Mouse (Mus musculus) neural tube, embryonic 11.5 days (tissue): ENCODE measurements at regions not wholly inside any gene's neighbourhood (a gene's known extent, or its start where the extent isn't known, plus 50 kb on each side); places are given as distances from the start of the nearest gene placed in this dataset.
"Not testable (repeated sequence)": the region's sequence is repeated elsewhere in the genome, so short reads cannot be mapped to it uniquely, and the experiment has no call there.

ENCODE experiments used
- ATAC-seq: fragments of 200-750 bp; cut with Nextera tagmentation; 2 replicates; pipeline ENCODE4 v1.8.0; 2017; ENCODE audit warnings: moderate number of reproducible peaks, mild to moderate bottlenecking, moderate TSS enrichment, moderate library complexity; ENCODE audit not compliant: insufficient read depth, low FRiP score, low TSS enrichment
- DNase-seq: peaks from one replicate; pipeline ENCODE4 v3.0.0-alpha.2; 2015; ENCODE audit warnings: low spot score
- H3K27ac ChIP-seq: fragments of 300-500 bp; sonication (generic); 2 replicates; pipeline ENCODE4 v1.5.1; 2014; ENCODE audit warnings: low read depth, mild to moderate bottlenecking, low read length
- H3K27me3 ChIP-seq: fragments of 300-500 bp; sonication (generic); 2 replicates; pipeline ENCODE4 v1.6.1; 2014; ENCODE audit warnings: mild to moderate bottlenecking, low read length, mixed read lengths; ENCODE audit not compliant: control insufficient read depth, insufficient read depth
- H3K36me3 ChIP-seq: fragments of 300-500 bp; sonication (generic); 2 replicates; pipeline ENCODE4 v1.6.1; 2014; ENCODE audit warnings: mild to moderate bottlenecking, low read length, moderate library complexity, mixed read lengths; ENCODE audit not compliant: control insufficient read depth, insufficient read depth
- H3K4me1 ChIP-seq: fragments of 300-500 bp; sonication (generic); 2 replicates; pipeline ENCODE4 v1.6.1; 2014; ENCODE audit warnings: low read length, mixed read lengths; ENCODE audit not compliant: control insufficient read depth, insufficient read depth
- H3K4me2 ChIP-seq: fragments of 300-500 bp; sonication (generic); 2 replicates; pipeline ENCODE4 v1.6.1; 2014; ENCODE audit warnings: low read depth, mild to moderate bottlenecking, moderate library complexity
- H3K4me3 ChIP-seq: fragments of 300-500 bp; sonication (generic); 2 replicates; pipeline ENCODE4 v1.5.1; 2014; ENCODE audit warnings: low read depth, low read length
- H3K9ac ChIP-seq: fragments of 300-500 bp; sonication (generic); 2 replicates; pipeline ENCODE4 v1.6.1; 2014; ENCODE audit warnings: mild to moderate bottlenecking, low read length
- H3K9me3 ChIP-seq: fragments of 300-500 bp; sonication (generic); 2 replicates; pipeline ENCODE4 v1.6.1; 2016; ENCODE audit warnings: low read length; ENCODE audit not compliant: control insufficient read depth
- WGBS: fragments of 180-500 bp; shearing (Covaris S2); extraction: QIAGEN DNeasy Blood & Tissue Kit; methylation state at CpG from one replicate; pipeline ENCODE4 v1.1.7; 2014; 5-methylcytosine and 5-hydroxymethylcytosine counted together

- not testable (repeated sequence) for H3K27me3 ChIP-seq, H3K36me3 ChIP-seq, DNase-seq, H3K4me3 ChIP-seq, H3K4me1 ChIP-seq, H3K4me2 ChIP-seq, ATAC-seq, H3K9me3 ChIP-seq, H3K27ac ChIP-seq, H3K9ac ChIP-seq
- WGBS, result 95% methylated on average over 1 of the region's 1 CpGs
Observed at GRCm38 (mm10) chr12:80055894-80056293, 56.9 kb downstream of the Zfp36l1 start.

- 20% methylated on average over 2 of the region's 2 CpGs for WGBS
- Histone ChIP-seq H3K27ac (no peak overlapping the region), H3K4me2 (no peak overlapping the region), H3K4me3 (no peak overlapping the region), H3K9ac (no peak overlapping the region), H3K9me3 (no peaks in the 10 kb centered on the region), H3K27me3 (no peaks in the 10 kb centered on the region), H3K36me3 (no peaks in the 10 kb centered on the region), H3K4me1 (peaks cover 4% of the 10 kb centered on the region)
- ATAC-seq (no peak), DNase-seq (no peak)
Observed at GRCm38 (mm10) chr12:80055394-80055793, 57.4 kb downstream of the Zfp36l1 start.

DNA sequence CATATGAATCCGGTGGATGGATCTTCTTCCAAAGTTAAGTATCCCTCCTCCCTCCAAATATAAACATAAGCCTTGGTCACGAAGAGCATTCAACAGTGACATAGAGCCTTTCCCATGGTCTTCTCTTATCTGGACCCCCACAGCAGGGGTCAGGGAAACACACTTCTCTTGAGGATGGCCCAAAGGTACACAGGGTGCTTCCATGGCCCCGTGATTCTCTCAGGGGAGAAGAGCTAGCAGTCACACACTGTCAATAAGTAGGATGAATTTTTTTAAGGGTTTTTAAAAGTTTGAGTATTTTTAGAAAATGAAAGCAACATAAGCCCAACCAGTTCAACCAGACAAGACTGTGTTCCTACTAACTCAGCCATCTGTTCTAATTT lies 58.2 kb downstream of the Zfp36l1 start:
- Histone ChIP-seq H3K4me3 (no peak overlapping the region), H3K9ac (no peak overlapping the region), H3K4me2 (no peak overlapping the region), H3K4me1 (no peaks in the 10 kb centered on the region), H3K27me3 (no peaks in the 10 kb centered on the region), H3K36me3 (no peaks in the 10 kb centered on the region), H3K27ac (no peak overlapping the region), H3K9me3 (no peaks in the 10 kb centered on the region)
- DNase-seq (no peak), ATAC-seq (no peak)
- WGBS, result 88% methylated on average over 3 of the region's 3 CpGs

GRCm38 (mm10) chr12:80053902-80054654 lies 58.7 kb downstream of the Zfp36l1 start:
- Histone ChIP-seq H3K27me3 (no peaks in the 10 kb centered on the region), H3K4me1 (no peaks in the 10 kb centered on the region), H3K27ac (no peak overlapping the region), H3K36me3 (no peaks in the 10 kb centered on the region), H3K4me3 (no peak overlapping the region), H3K9me3 (no peaks in the 10 kb centered on the region), H3K9ac (no peak overlapping the region), H3K4me2 (no peak overlapping the region)
- WGBS, result 81% methylated on average over 9 of the region's 9 CpGs
- ATAC-seq (no peak), DNase-seq (no peak)

GRCm38 (mm10) chr12:80048215-80048979 lies 64.4 kb downstream of the Zfp36l1 start:
- Histone ChIP-seq H3K4me2 (no peak overlapping the region), H3K4me3 (no peak overlapping the region), H3K36me3 (no peaks in the 10 kb centered on the region), H3K27ac (no peak overlapping the region), H3K4me1 (no peaks in the 10 kb centered on the region), H3K9me3 (no peaks in the 10 kb centered on the region), H3K27me3 (no peaks in the 10 kb centered on the region), H3K9ac (no peak overlapping the region)
- WGBS, result 85% methylated on average over 4 of the region's 4 CpGs
- DNase-seq, result no peak
- ATAC-seq, result no peak

- H3K9me3 ChIP-seq, result no peaks in the 10 kb centered on the region
- WGBS, result 80% methylated on average over 6 of the region's 6 CpGs
- no peaks in the 10 kb centered on the region for H3K4me1 ChIP-seq
- H3K27me3 ChIP-seq, result no peaks in the 10 kb centered on the region
- ATAC-seq (no peak), DNase-seq (no peak)
- H3K9ac ChIP-seq, result no peak overlapping the region
- no peak overlapping the region for H3K4me3 ChIP-seq
- no peaks in the 10 kb centered on the region for H3K36me3 ChIP-seq
- no peak overlapping the region for H3K27ac ChIP-seq
- no peak overlapping the region for H3K4me2 ChIP-seq
Observed at GRCm38 (mm10) chr12:80046625-80047303, 66.0 kb downstream of the Zfp36l1 start.

DNA sequence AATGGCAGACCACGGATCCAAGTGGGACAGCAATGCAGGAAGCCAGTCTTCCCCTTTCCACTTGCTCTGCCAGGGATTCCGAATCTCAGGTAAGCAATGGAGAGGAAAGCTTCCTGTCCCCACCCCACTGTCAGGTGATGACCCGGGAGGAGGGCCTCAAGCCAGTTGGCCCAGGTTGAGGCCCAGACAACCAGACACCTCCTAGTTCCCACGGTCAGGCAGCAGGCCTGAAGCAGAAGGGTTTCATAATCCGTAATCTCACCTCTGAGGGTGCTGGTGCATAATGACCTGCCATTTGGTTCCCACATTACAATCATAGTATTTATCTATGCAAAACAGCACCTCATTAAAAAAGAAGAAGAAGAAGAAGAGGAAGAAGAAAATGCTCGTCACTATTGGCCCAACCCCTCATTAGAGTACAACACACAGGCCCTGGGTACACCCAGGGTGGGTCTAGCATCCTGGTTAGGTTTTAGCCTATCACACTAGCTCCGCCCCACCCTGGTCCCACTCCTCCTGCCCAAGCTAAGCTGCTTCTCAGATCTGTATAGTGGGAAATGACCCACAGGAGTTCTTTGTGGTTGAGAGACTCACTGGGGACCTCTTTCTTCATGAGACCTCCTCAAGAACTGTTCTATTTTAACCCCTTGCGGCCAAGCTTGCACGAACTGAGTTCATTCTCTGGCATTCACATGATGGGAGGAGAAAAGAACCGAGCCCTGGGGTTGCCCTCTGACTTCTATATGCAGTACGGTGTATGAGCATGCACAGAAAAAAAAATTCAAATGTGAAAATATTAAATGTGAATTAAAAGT lies 71.1 kb downstream of the Zfp36l1 start:
- Histone ChIP-seq H3K36me3 (no peaks in the 10 kb centered on the region), H3K27ac (no peak overlapping the region), H3K4me2 (no peak overlapping the region), H3K4me3 (no peak overlapping the region), H3K9ac (no peak overlapping the region), H3K4me1 (no peaks in the 10 kb centered on the region), H3K27me3 (no peaks in the 10 kb centered on the region), H3K9me3 (no peaks in the 10 kb centered on the region)
- WGBS, result 80% methylated on average over 11 of the region's 11 CpGs
- no peak for ATAC-seq
- no peak for DNase-seq

- ATAC-seq (no peak), DNase-seq (no peak)
- Histone ChIP-seq H3K36me3 (no peaks in the 10 kb centered on the region), H3K4me2 (no peak overlapping the region), H3K4me1 (no peaks in the 10 kb centered on the region; the same call in 1 of the 2 replicates), H3K9me3 (no peaks in the 10 kb centered on the region), H3K9ac (no peak overlapping the region), H3K4me3 (no peak overlapping the region), H3K27ac (no peak overlapping the region), H3K27me3 (no peaks in the 10 kb centered on the region)
- 79% methylated on average over 6 of the region's 6 CpGs for WGBS
Observed at GRCm38 (mm10) chr12:80041012-80041411, 71.8 kb downstream of the Zfp36l1 start.
